Mouse (Mus musculus): ENCODE measurements around the gene Thrb. TPM values are rescaled to one million over a fixed set of nuclear protein-coding genes. Genes with fewer than 3 reads are reported as not detected.

Thrb gene
- polyA plus RNA-seq, 1 experiment from 2014 or later = 1.0 TPM

- Histone ChIP-seq H3K27me3 (ENCODE audit: insufficient read depth, poor library complexity, severe bottlenecking) (no peaks in the 10 kb centered on the region), H3K4me3 (no peak overlapping the region), H3K9me3 (no peaks in the 10 kb centered on the region), H3K36me3 (no peaks in the 10 kb centered on the region), H3K4me1 (no peaks in the 10 kb centered on the region), H3K27ac (no peak overlapping the region)
- 75% methylated on average over 2 of the region's 2 CpGs for WGBS
- no peak for DNase-seq (ENCODE audit: low spot score)
Measured at GRCm38 (mm10) chr14:17818086-17818485, 158.0 kb downstream of the Thrb start.

- no peak for DNase-seq (ENCODE audit: low spot score)
- Histone ChIP-seq H3K36me3 (no peaks in the 10 kb centered on the region), H3K27ac (no peak overlapping the region), H3K27me3 (ENCODE audit: insufficient read depth, poor library complexity, severe bottlenecking) (no peaks in the 10 kb centered on the region), H3K9me3 (no peaks in the 10 kb centered on the region), H3K4me1 (no peaks in the 10 kb centered on the region), H3K4me3 (no peak overlapping the region)
- WGBS = 79% methylated on average over 7 of the region's 7 CpGs
Measured at GRCm38 (mm10) chr14:17822754-17823153, 162.7 kb downstream of the Thrb start.

DNA sequence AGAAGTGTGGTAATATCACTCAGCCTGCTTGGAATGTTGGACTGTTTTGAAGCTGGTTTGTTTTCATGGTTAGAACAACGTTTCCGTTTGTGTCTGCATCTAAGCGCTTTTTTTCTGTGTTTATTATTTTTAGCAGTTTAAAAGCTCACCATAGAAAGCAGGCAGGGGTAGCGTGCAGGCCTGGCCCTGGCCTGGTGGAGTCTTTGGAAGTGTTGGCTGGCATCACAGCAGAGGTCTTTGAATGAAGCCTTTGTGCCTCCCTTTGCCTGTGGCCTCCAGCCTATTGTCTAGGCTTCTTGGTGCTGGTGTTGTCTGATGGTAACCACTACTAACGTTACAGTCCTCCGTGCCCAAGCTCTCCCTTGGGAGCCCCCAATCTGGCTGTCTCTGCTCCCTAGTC is 167.3 kb downstream of the Thrb start:
- Histone ChIP-seq H3K4me3 (no peak overlapping the region), H3K27ac (no peak overlapping the region), H3K4me1 (no peaks in the 10 kb centered on the region; the same call in 1 of the 2 replicates), H3K27me3 (ENCODE audit: insufficient read depth, poor library complexity, severe bottlenecking) (no peaks in the 10 kb centered on the region), H3K9me3 (no peaks in the 10 kb centered on the region), H3K36me3 (no peaks in the 10 kb centered on the region)
- DNase-seq (ENCODE audit: low spot score) = no peak
- WGBS = 64% methylated on average over 6 of the region's 6 CpGs

DNA sequence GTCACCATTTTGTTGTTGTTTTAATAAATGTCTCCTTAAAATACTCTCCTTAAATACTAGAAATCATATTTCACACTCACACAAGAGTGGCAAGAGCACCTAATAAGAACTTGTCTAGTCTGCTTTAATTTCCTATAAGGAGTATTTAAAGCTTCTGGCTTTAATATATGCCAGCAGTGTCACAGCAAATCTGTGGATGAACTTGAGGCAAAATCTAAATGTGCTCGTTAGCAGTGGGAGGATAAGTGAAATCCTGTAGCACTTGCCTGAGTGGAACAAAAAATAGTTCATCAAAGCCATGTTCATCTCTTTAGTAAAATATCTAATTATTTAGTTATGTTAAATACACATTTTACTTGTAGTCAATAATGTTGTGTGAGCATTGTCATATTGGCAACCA is 175.7 kb downstream of the Thrb start:
- H3K27ac ChIP-seq = no peak overlapping the region
- no peaks in the 10 kb centered on the region for H3K9me3 ChIP-seq
- no peaks in the 10 kb centered on the region for H3K27me3 ChIP-seq (ENCODE audit: insufficient read depth, poor library complexity, severe bottlenecking)
- no peak for DNase-seq (ENCODE audit: low spot score)
- WGBS = 69% methylated on average over 1 of the region's 1 CpGs
- H3K4me1 ChIP-seq = no peaks in the 10 kb centered on the region; the same call in 1 of the 2 replicates
- no peaks in the 10 kb centered on the region for H3K36me3 ChIP-seq
- no peak overlapping the region for H3K4me3 ChIP-seq

GRCm38 (mm10) chr14:17836766-17837165 is 176.7 kb downstream of the Thrb start:
- Histone ChIP-seq H3K9me3 (no peaks in the 10 kb centered on the region), H3K4me1 (no peaks in the 10 kb centered on the region; the same call in 1 of the 2 replicates), H3K27me3 (ENCODE audit: insufficient read depth, poor library complexity, severe bottlenecking) (no peaks in the 10 kb centered on the region), H3K4me3 (no peak overlapping the region), H3K27ac (no peak overlapping the region), H3K36me3 (no peaks in the 10 kb centered on the region)
- no peak for DNase-seq (ENCODE audit: low spot score)
- WGBS = 89% methylated on average over 1 of the region's 1 CpGs

- H3K9me3 ChIP-seq = no peaks in the 10 kb centered on the region
- DNase-seq (ENCODE audit: low spot score) = no peak
- WGBS = 78% methylated on average over 5 of the region's 5 CpGs
- no peaks in the 10 kb centered on the region for H3K27me3 ChIP-seq (ENCODE audit: insufficient read depth, poor library complexity, severe bottlenecking)
- no peaks in the 10 kb centered on the region for H3K4me1 ChIP-seq
- H3K36me3 ChIP-seq = no peaks in the 10 kb centered on the region
- H3K4me3 ChIP-seq = no peak overlapping the region
- no peak overlapping the region for H3K27ac ChIP-seq
Measured at GRCm38 (mm10) chr14:17845003-17845697, 185.1 kb downstream of the Thrb start.

- H3K36me3 ChIP-seq = no peaks in the 10 kb centered on the region
- no peaks in the 10 kb centered on the region for H3K9me3 ChIP-seq
- 67% methylated on average over 6 of the region's 6 CpGs for WGBS
- H3K27ac ChIP-seq = no peak overlapping the region
- no peaks in the 10 kb centered on the region for H3K4me1 ChIP-seq
- H3K27me3 ChIP-seq (ENCODE audit: insufficient read depth, poor library complexity, severe bottlenecking) = no peaks in the 10 kb centered on the region
- no peak for DNase-seq (ENCODE audit: low spot score)
- H3K4me3 ChIP-seq = no peak overlapping the region
Measured at GRCm38 (mm10) chr14:17845871-17846270, 185.8 kb downstream of the Thrb start.

DNA sequence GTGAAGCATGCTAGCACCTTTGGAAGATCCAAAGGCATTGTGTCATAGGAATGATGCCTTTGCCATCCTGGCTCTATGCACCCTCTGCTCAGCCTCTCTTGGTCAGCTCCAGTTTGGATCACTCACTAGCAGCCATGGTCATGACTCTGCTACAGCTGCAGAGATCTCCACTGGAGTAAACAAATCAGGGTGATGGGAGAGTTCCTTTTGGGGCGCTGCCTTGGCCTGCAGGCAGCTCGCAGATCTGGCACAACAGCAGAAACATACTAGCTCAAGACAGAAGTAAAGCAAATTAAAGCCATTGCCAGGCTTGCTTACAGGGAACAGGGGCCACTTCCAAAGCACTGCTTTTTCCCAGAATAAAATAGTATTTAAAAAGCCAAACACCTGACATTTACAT is 186.6 kb downstream of the Thrb start:
- Histone ChIP-seq H3K9me3 (no peaks in the 10 kb centered on the region), H3K4me3 (no peak overlapping the region), H3K36me3 (no peaks in the 10 kb centered on the region), H3K27ac (no peak overlapping the region), H3K4me1 (no peaks in the 10 kb centered on the region), H3K27me3 (ENCODE audit: insufficient read depth, poor library complexity, severe bottlenecking) (no peaks in the 10 kb centered on the region)
- 78% methylated on average over 2 of the region's 2 CpGs for WGBS
- no peak for DNase-seq (ENCODE audit: low spot score)

DNA sequence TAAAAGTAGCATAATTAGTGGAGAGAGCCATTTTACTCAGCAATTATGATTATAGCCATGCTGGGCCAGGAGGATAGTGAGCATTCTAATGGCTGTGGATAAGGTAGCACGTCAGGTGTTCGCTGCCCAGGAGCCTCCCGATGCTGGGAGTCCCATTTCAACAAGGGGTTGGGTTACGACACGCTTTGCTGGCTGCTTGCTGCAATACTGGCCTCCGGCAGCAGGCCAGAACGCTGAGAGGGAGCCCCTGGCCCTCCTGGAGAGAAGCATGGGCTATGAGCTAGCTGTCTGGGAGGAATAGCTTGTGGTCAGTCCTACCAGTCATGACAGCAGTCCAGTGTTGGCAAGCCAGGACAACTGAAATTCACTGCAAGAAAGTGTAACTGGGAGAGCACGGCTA is 187.2 kb downstream of the Thrb start:
- H3K36me3 ChIP-seq = no peaks in the 10 kb centered on the region
- H3K4me1 ChIP-seq = no peaks in the 10 kb centered on the region
- WGBS = 54% methylated on average over 8 of the region's 8 CpGs
- DNase-seq (ENCODE audit: low spot score) = no peak
- H3K27me3 ChIP-seq (ENCODE audit: insufficient read depth, poor library complexity, severe bottlenecking) = no peaks in the 10 kb centered on the region
- H3K4me3 ChIP-seq = no peak overlapping the region
- H3K9me3 ChIP-seq = no peaks in the 10 kb centered on the region
- H3K27ac ChIP-seq = no peak overlapping the region

- WGBS = 64% methylated on average over 4 of the region's 4 CpGs
- H3K27me3 ChIP-seq (ENCODE audit: insufficient read depth, poor library complexity, severe bottlenecking) = no peaks in the 10 kb centered on the region
- H3K36me3 ChIP-seq = no peaks in the 10 kb centered on the region
- H3K9me3 ChIP-seq = no peaks in the 10 kb centered on the region
- no peak overlapping the region for H3K27ac ChIP-seq
- no peak overlapping the region for H3K4me3 ChIP-seq
- no peak for DNase-seq (ENCODE audit: low spot score)
- H3K4me1 ChIP-seq = no peaks in the 10 kb centered on the region
Measured at GRCm38 (mm10) chr14:17850355-17850754, 190.3 kb downstream of the Thrb start.

DNA sequence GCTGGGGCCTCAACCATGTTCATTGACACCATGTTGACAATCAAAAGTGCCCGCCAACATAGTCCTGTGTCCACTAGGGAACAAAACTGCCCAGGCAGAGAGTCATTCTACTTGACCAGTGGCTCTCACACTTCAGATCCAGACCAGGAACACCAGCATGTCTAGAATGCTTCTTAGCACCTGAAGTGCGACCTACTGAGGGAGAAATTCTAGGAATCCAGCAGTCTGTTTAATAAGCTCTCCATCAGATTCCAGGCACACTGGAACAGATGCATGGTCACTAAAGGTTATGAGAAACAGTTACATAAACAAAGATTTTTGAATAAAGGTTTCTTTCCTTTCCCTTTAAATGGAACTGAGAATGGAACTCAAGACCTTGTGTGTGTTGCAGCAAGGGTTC is 192.2 kb downstream of the Thrb start:
- no peaks in the 10 kb centered on the region for H3K27me3 ChIP-seq (ENCODE audit: insufficient read depth, poor library complexity, severe bottlenecking)
- DNase-seq (ENCODE audit: low spot score) = peak; percentile 38
- H3K36me3 ChIP-seq = no peaks in the 10 kb centered on the region
- H3K4me1 ChIP-seq = no peaks in the 10 kb centered on the region
- WGBS = 78% methylated on average over 2 of the region's 2 CpGs
- H3K4me3 ChIP-seq = no peak overlapping the region
- H3K9me3 ChIP-seq = no peaks in the 10 kb centered on the region
- no peak overlapping the region for H3K27ac ChIP-seq

DNA sequence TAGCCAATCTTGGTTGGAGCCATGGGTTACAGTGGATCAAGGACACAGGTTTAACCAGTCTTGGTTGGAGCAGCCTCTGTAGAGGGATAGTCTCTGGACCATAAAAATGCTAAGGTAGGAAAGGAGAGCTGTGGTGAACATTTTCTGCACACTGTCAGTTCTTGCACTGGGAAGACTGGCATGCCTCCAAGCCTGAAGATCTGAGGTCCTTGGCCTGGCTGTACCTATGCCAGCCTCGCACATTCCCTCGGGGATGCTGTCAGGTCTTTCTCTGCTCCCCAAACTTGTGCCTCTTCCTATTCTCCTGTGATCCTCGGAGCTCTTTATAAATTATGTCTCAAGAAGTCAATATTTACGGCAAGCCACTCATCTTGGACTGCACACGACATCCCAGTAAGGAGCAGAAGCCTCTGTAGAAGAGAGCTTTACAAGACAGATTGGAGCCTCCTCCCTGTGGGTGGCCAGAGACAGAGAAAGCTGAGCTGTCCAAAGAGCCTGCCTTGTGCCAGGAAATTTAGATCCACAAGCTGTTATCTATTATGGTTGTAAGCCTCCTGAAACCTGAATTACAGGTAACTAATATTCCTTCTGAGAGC is 199.8 kb downstream of the Thrb start:
- H3K9me3 ChIP-seq = no peaks in the 10 kb centered on the region
- H3K36me3 ChIP-seq = no peaks in the 10 kb centered on the region
- no peak overlapping the region for H3K4me3 ChIP-seq
- DNase-seq (ENCODE audit: low spot score) = no peak
- H3K4me1 ChIP-seq = no peaks in the 10 kb centered on the region
- no peaks in the 10 kb centered on the region for H3K27me3 ChIP-seq (ENCODE audit: insufficient read depth, poor library complexity, severe bottlenecking)
- no peak overlapping the region for H3K27ac ChIP-seq
- WGBS = 73% methylated on average over 5 of the region's 5 CpGs

DNA sequence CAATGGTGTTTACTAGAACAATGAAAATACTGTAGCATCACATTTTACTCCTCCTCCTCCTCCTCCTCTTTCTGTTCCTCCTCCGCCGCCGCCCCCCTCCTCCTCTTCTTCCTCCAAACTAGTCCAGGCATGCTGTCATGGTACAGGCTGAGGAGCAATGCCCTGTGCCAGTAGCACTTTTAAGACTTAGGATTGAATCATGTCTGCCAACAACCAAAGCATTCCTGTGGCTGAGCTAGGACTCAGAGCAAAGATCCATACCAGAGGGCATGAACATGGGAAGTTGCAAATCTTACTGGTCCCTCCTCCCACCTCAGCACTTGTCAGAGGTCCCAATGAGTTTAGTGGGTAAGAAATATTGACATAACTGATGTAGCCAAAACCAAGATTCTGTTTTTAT is 202.6 kb downstream of the Thrb start:
- no peak for DNase-seq (ENCODE audit: low spot score)
- Histone ChIP-seq H3K27me3 (ENCODE audit: insufficient read depth, poor library complexity, severe bottlenecking) (no peaks in the 10 kb centered on the region), H3K36me3 (no peaks in the 10 kb centered on the region), H3K4me3 (no peak overlapping the region), H3K4me1 (no peaks in the 10 kb centered on the region), H3K27ac (no peak overlapping the region), H3K9me3 (no peaks in the 10 kb centered on the region)
- WGBS = 83% methylated on average over 3 of the region's 3 CpGs

Data from heart, embryonic 10.5 days (tissue).